Mouse (Mus musculus) right cerebral cortex, postnatal 25 days (tissue): ENCODE data around the gene Eml4.

ENCODE experiments used
- DNase-seq: peaks from one replicate; pipeline ENCODE4 v3.0.0; 2022

The Eml4 gene

DNA sequence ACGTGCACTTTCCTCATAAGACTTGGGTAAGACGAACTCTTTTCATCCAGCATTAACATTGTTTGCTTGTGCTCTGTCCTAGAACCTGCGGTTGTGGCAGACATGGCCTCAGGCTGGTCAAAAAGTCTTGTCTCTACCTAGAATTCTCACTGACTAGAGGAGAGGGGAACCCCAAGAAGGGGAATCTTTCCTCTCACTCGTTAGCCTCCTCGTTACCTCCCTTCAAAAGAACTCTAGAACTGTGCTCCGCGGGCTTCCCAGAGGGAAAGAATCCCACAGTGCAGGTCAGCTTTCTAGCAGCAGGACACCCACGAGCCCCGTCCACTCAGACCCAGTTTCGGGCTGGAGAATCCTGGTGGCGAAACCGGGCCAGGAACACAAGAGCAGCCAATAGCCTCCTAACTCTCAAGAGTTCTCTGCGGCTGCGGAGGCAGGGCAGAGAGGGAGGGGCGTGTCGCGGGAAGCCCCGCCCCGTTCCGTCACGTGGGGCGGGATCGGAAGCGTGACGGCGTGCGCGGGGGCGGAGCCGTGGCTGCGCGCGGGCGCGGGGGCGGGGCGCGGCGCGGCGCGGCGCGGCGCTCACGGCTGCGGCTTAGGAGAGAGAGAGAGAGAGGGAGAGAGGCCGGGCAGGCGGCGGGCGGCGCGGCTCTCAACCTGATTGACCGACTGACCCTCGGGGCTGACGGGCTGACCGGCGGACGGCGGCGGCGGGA, at the start of gene Eml4:
Eml4 (plus strand) TSS at position 553 of the 713 bp plus-strand sequence.
- peak; percentile 95 for DNase-seq

DNA sequence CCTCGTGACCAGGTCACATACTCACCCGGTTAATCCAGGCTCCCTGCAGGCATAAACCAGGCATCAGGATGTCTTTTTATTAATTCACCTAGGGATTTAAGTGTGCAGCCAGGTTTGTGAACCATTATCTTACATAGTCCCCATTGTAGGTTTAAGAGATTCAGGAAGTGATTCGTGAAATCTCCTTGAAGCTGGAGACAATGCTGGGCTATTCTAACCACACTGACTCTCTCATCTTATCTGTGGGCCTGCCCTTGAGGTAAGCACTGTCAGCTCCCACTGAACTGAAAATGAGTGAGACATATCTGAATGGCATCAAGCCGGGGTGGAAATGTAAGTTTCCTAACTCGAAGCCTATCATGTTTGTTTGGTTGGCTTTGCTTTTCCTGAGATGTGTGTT, 49.3 kb upstream of the Eml4 start:
- no peak for DNase-seq

- DNase-seq, result no peak
Observed at GRCm38 (mm10) chr17:83304089-83304822, 46.5 kb upstream of the Eml4 start.

DNA sequence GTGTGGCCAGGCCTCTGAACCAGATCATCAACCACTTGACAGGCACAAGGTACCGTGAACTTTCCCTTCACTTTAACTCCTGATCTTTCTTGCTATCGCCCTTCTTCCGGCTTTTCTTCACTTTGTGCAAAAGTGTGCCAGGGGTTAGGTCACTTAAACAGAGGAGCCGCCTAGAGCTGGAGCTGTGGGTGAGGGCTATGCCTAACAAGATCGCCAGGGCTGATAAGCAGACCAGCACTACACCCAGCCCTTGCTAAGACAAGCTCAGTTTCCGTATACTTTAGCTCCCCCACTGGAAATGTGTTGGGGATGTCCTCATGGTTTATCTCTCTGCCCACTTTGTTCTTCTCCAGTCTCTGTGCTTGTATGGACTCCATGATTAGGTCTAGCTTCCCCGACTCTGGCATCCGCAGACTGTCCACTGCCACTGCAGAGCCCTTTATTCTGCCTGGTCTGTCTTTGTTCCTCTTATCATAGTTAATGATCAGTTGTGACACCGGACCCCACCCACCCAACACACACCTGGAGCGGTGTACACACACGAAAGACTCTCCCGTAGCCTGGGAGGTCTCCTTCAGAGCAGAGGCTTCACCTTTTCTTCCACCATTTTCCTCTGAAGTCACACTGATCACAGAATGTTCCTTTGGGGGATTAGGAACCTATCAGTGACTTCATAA, 43.6 kb upstream of the Eml4 start:
- no peak for DNase-seq

DNA sequence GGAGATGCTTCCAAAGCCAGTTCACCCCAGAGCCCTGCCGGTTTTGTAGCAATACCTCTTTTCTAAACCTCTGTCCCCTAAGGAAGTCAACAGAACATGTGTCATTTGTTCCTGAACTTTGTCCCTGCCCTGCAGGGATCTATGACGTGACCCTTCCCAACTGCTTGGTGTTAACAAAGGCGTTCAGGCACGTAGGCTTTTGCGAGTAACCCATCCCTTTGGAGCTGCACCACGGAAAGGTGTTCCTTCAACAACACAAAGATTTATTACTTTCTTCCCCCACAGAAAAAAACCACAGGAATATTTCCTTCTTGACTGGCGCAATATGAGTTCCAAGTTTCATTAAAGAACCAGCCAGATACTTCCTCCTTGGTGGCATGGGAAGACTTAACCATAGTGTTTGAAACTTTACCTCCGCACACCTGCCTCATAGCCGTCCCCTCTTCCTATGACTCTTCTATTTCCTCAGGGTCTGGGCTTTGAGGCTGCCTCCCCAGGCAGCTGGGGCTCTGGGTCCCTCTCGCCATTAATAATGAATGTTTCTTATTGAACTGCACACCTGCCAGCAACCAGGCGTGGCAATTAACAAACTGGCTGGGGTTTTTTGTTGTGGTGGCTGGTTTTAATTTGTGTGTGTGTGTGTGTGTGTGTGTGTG, 43.0 kb upstream of the Eml4 start:
- no peak for DNase-seq

- no peak for DNase-seq
Observed at GRCm38 (mm10) chr17:83308451-83308850, 42.3 kb upstream of the Eml4 start.

DNA sequence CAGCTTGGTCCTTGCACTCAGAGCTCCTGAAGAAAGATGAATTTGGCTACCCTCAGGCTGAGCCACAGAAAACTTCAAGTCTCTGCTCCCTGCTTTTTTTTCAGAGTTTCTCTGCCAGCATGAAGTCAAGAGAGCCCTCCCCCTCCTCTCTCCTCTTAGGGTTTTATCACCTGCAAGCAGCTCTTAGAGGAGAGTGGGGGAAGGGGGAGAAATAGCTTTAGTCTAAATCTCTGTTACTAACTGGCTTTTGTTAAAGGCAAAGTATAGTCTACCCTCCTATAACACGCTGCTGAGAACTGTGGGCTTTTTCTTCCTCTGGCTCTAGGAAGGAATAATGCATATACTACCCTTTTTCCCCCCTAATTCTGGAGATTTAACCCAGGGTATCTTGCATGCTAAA, 41.5 kb upstream of the Eml4 start:
- DNase-seq, result no peak

GRCm38 (mm10) chr17:83311806-83312205, 38.9 kb upstream of the Eml4 start:
- DNase-seq, result no peak

- peak; percentile 31 for DNase-seq
Observed at GRCm38 (mm10) chr17:83312244-83312918, 38.4 kb upstream of the Eml4 start.

GRCm38 (mm10) chr17:83313046-83313689, 37.6 kb upstream of the Eml4 start:
- no peak for DNase-seq

GRCm38 (mm10) chr17:83315476-83315875, 35.3 kb upstream of the Eml4 start:
- no peak for DNase-seq

DNA sequence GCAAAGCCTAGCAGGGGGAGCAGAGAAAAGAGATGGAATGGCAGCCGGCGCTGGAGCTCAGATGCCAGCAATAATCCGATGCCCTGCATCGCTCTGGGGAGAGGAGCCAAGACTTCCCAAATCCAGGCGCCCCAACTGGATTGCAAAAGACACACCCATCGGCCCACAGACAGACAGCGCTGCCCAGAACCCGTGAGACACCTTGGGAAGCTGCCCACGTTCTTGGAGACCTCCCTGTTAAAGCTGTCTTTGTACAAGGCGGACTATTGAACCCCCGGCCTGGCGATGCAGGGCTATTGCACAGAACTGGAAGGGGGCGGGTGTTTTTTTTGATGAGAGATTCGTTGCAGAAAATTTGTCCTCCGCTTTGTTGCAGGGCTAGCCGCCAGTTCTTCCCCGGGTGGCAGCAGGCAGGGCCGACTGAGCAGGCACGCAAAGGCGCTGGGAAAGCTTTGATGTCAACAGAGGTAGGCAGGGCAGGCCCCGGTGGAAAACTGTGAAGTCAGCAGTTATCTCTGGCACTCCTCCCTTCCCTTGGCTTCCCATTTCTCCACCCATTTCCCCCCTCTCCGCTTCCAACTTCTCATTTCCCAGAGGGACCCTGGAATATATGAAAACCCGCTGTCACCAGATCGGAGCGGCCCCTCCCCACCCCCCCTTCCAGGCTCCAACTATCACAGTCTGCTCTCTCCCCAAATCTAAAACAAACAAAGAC, 28.0 kb upstream of the Eml4 start:
- peak; percentile 50 for DNase-seq

DNA sequence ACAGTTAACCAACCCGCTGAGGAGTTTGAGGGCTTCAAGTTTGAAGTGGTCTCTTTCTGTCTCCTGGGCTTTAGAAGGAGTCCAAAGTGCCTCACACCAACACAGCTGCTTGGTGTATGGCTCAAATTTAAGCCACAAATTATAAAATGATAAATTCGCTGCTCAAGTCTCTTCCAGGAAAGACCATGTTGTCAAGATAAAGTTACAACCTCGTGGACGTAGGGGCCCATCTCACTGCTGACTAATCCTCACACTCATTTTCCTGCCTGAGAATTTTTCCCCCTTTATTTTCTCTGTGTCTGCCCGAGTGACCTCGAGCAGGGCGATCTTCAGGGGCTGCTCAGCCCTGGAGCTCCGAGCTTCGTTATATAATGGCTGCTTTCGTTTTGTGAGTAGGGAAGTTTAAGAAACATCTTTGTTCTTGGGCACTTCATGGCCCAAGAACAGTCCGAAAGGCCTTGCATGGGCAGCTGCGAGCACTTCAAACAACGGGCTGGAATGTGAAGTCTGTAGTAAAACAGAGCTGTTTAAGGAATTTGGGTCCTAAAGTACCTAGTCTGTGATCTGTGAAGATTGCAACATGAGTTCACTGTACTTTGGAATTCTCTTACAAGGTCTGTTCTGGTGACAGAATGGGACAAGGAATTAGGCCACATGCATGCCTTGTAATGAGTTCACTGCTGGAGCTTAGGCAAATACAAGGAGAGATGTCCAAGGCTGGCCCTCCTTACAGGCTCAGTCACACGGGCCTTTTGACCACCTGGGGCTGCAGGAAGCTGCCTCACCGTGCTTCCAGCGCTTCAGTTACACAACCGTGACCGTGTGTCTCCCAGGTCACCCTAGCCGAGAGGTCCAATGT, 27.1 kb upstream of the Eml4 start:
- no peak for DNase-seq

- DNase-seq, result no peak
Observed at GRCm38 (mm10) chr17:83324269-83324616, 26.5 kb upstream of the Eml4 start.

DNA sequence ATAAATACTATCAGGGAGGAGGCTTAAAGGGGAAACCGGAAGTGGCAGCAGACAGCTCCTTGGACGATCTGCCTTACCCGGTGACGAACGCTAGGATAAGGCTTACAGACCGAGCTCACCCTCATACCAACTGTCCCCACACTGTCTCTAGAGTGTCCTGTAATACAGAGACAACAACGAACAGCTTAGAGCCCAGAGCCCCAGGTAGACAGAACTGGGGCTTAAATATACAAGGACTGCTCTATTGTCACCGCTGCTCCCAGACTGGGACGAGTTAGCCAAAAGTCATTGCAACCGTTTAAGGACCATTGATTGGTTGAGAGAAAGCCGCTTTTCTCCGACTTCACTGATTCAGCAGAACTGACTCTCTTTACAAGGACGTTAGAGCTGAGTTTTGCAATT, 15.5 kb upstream of the Eml4 start:
- no peak for DNase-seq

GRCm38 (mm10) chr17:83337051-83337898, 13.5 kb upstream of the Eml4 start:
- DNase-seq, result no peak

- DNase-seq, result no peak
Observed at GRCm38 (mm10) chr17:83339368-83340085, 11.2 kb upstream of the Eml4 start.

GRCm38 (mm10) chr17:83340895-83341524, 9.7 kb upstream of the Eml4 start:
- DNase-seq, result no peak

DNA sequence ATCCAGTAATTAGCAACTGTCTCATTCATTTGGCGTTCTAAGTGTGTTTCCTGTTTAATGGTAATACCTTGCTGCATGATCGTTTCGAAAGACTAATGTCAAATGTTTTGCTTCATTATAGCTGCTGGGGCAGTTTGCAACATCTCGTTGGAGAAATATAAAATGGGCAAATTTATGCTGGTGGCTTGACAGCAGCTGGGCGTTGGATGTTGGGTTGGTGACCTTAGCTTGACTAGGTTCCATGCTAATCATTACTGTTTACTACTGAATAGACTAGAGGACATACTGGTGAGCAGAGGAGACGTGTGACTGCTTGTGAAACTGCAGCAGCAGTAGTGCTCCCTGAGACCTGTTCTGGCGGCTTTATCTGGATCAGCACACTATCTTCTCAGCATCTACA, 6.5 kb upstream of the Eml4 start:
- DNase-seq, result no peak
